Mouse (Mus musculus) G1E (cell line): ENCODE measurements around the gene Ptpn14.

Source experiments
- CTCF ChIP-seq: IDR thresholded peaks from 2 replicates; pipeline ENCODE4 v1.5.1; 2012; ENCODE audit warnings: low read depth, low read length, inconsistent platforms, mixed read lengths
- GATA1 ChIP-seq: IDR thresholded peaks from 2 replicates; pipeline ENCODE4 v1.6.1; 2012; ENCODE audit warnings: borderline replicate concordance, low read length, inconsistent platforms, mixed read lengths
- POLR2AphosphoS5 ChIP-seq: IDR thresholded peaks from 2 replicates; pipeline ENCODE4 v1.6.1; 2012; ENCODE audit warnings: low read depth, low read length, inconsistent platforms; ENCODE audit not compliant: insufficient replicate concordance

GRCm38 (mm10) chr1:189898708-189899107 is 170.6 kb downstream of the Ptpn14 start:
- TF ChIP-seq CTCF (no peak), GATA1 (no peak), POLR2AphosphoS5 (no peak)
